Mouse (Mus musculus) bone marrow, adult 2 months (tissue): Measurements from ENCODE around the gene Lamb1.

Experiments
- CTCF ChIP-seq: fragments of 200-500 bp; IDR thresholded peaks from 2 replicates; pipeline ENCODE4 v1.5.1; 2011; ENCODE audit warnings: low read length, control low read depth; ENCODE audit not compliant: control insufficient read depth, insufficient read depth
- POLR2A ChIP-seq: fragments of 200-500 bp; IDR thresholded peaks from 2 replicates; pipeline ENCODE4 v1.6.1; 2011; ENCODE audit warnings: low read depth, mild to moderate bottlenecking, control low read depth, low read length, borderline replicate concordance; ENCODE audit not compliant: control insufficient read depth

GRCm38 (mm10) chr12:31266686-31267085 is 1.7 kb downstream of the Lamb1 start:
- no peak for TF ChIP-seq POLR2A
- TF ChIP-seq CTCF = no peak
